Mouse (Mus musculus) midbrain, embryonic 14.5 days (tissue): ENCODE measurements at regions not wholly inside any gene's neighbourhood (a gene's known extent, or its start where the extent isn't known, plus 50 kb on each side); places are given as distances from the start of the nearest gene placed in this dataset.
A peak's percentile ranks its signal among the peaks of the same experiment; 100 is the strongest.

Source experiments
- ATAC-seq: fragments of 200-750 bp; cut with Nextera tagmentation; 2 replicates; pipeline ENCODE4 v1.8.0; 2017; ENCODE audit warnings: moderate number of reproducible peaks, moderate library complexity; ENCODE audit not compliant: low FRiP score, low TSS enrichment
- DNase-seq: peaks from one replicate; pipeline ENCODE4 v3.0.0-alpha.2; 2015
- H3K27ac ChIP-seq: fragments of 300-500 bp; sonication (generic); replicated peaks from 2 replicates; pipeline ENCODE4 v1.5.1; 2014; ENCODE audit warnings: mild to moderate bottlenecking, low read depth, low read length, moderate library complexity
- H3K27me3 ChIP-seq: fragments of 300-500 bp; sonication (generic); 2 replicates; pipeline ENCODE4 v1.6.1; 2014; ENCODE audit warnings: low read length, control low read depth, mixed read lengths; ENCODE audit not compliant: control insufficient read depth, insufficient read depth
- H3K36me3 ChIP-seq: fragments of 300-500 bp; sonication (generic); 2 replicates; pipeline ENCODE4 v1.6.1; 2014; ENCODE audit warnings: low read length, control low read depth; ENCODE audit not compliant: control insufficient read depth, insufficient read depth
- H3K4me1 ChIP-seq: fragments of 300-500 bp; sonication (generic); 2 replicates; pipeline ENCODE4 v1.6.1; 2014; ENCODE audit warnings: mild to moderate bottlenecking, antibody characterized with exemption, low read length, control low read depth; ENCODE audit not compliant: control insufficient read depth, insufficient read depth
- H3K4me2 ChIP-seq: fragments of 300-500 bp; sonication (generic); 2 replicates; pipeline ENCODE4 v1.6.1; 2014; ENCODE audit warnings: mild to moderate bottlenecking, low read length, moderate library complexity
- H3K4me3 ChIP-seq: fragments of 300-500 bp; sonication (generic); replicated peaks from 2 replicates; pipeline ENCODE4 v1.5.1; 2014; ENCODE audit warnings: low read depth, low read length
- H3K9ac ChIP-seq: fragments of 300-500 bp; sonication (generic); replicated peaks from 2 replicates; pipeline ENCODE4 v1.6.1; 2014; ENCODE audit warnings: mild to moderate bottlenecking, low read length, moderate library complexity
- H3K9me3 ChIP-seq: fragments of 300-500 bp; sonication (generic); 2 replicates; pipeline ENCODE4 v1.6.1; 2016; ENCODE audit warnings: low read length, control low read depth, mixed read lengths; ENCODE audit not compliant: control insufficient read depth
- WGBS: fragments of 180-500 bp; shearing (Covaris S2); extraction: QIAGEN DNeasy Blood & Tissue Kit; methylation state at CpG from one replicate; pipeline ENCODE4 v1.1.7; 2014; 5-methylcytosine and 5-hydroxymethylcytosine counted together

GRCm38 (mm10) chr15:61416841-61417240 is 494.0 kb upstream of the A1bg start:
- H3K27ac ChIP-seq = no peak overlapping the region
- no peak overlapping the region for H3K4me3 ChIP-seq
- ATAC-seq = no peak
- no peaks in the 10 kb centered on the region for H3K4me1 ChIP-seq
- 85% methylated on average over 3 of the region's 3 CpGs for WGBS
- no peak overlapping the region for H3K9ac ChIP-seq
- no peaks in the 10 kb centered on the region for H3K9me3 ChIP-seq
- H3K36me3 ChIP-seq = no peaks in the 10 kb centered on the region
- no peaks in the 10 kb centered on the region for H3K27me3 ChIP-seq
- no peak overlapping the region for H3K4me2 ChIP-seq
- no peak for DNase-seq

GRCm38 (mm10) chr15:61415626-61416025 is 492.8 kb upstream of the A1bg start:
- Histone ChIP-seq H3K4me1 (no peaks in the 10 kb centered on the region), H3K9ac (no peak overlapping the region), H3K36me3 (no peaks in the 10 kb centered on the region), H3K27me3 (no peaks in the 10 kb centered on the region), H3K4me2 (no peak overlapping the region), H3K4me3 (no peak overlapping the region), H3K9me3 (no peaks in the 10 kb centered on the region), H3K27ac (no peak overlapping the region)
- DNase-seq (no peak), ATAC-seq (no peak)
- WGBS = 60% methylated on average over 1 of the region's 1 CpGs

GRCm38 (mm10) chr15:61411821-61412220 is 489.0 kb upstream of the A1bg start:
- DNase-seq (no peak), ATAC-seq (no peak)
- no peaks in the 10 kb centered on the region for H3K4me1 ChIP-seq
- no peak overlapping the region for H3K27ac ChIP-seq
- 83% methylated on average over 2 of the region's 2 CpGs for WGBS
- no peak overlapping the region for H3K9ac ChIP-seq
- no peaks in the 10 kb centered on the region for H3K9me3 ChIP-seq
- H3K36me3 ChIP-seq = no peaks in the 10 kb centered on the region
- no peak overlapping the region for H3K4me2 ChIP-seq
- H3K27me3 ChIP-seq = no peaks in the 10 kb centered on the region
- no peak overlapping the region for H3K4me3 ChIP-seq

- 97% methylated on average over 2 of the region's 2 CpGs for WGBS
- Histone ChIP-seq H3K36me3 (no peaks in the 10 kb centered on the region), H3K4me3 (no peak overlapping the region), H3K9ac (no peak overlapping the region), H3K27me3 (no peaks in the 10 kb centered on the region), H3K4me1 (no peaks in the 10 kb centered on the region), H3K9me3 (no peaks in the 10 kb centered on the region), H3K4me2 (no peak overlapping the region), H3K27ac (no peak overlapping the region)
- DNase-seq (no peak), ATAC-seq (no peak)
Observed at GRCm38 (mm10) chr15:61410789-61411188, 488.0 kb upstream of the A1bg start.

GRCm38 (mm10) chr15:61408621-61409020 is 485.8 kb upstream of the A1bg start:
- no peak overlapping the region for H3K4me2 ChIP-seq
- H3K4me1 ChIP-seq = no peaks in the 10 kb centered on the region
- ATAC-seq (no peak), DNase-seq (no peak)
- no peak overlapping the region for H3K9ac ChIP-seq
- no peaks in the 10 kb centered on the region for H3K27me3 ChIP-seq
- H3K9me3 ChIP-seq = no peaks in the 10 kb centered on the region
- no peak overlapping the region for H3K27ac ChIP-seq
- no peak overlapping the region for H3K4me3 ChIP-seq
- no peaks in the 10 kb centered on the region for H3K36me3 ChIP-seq
- 93% methylated on average over 1 of the region's 1 CpGs for WGBS

- ATAC-seq (no peak), DNase-seq (peak; percentile 47)
- no peaks in the 10 kb centered on the region for H3K4me1 ChIP-seq
- no peak overlapping the region for H3K4me2 ChIP-seq
- H3K36me3 ChIP-seq = no peaks in the 10 kb centered on the region
- H3K27ac ChIP-seq = no peak overlapping the region
- no peaks in the 10 kb centered on the region for H3K27me3 ChIP-seq
- H3K9me3 ChIP-seq = no peaks in the 10 kb centered on the region
- no peak overlapping the region for H3K4me3 ChIP-seq
- H3K9ac ChIP-seq = no peak overlapping the region
Observed at GRCm38 (mm10) chr15:61400720-61401119, 477.9 kb upstream of the A1bg start.

- DNase-seq (no peak), ATAC-seq (no peak)
- no peaks in the 10 kb centered on the region for H3K27me3 ChIP-seq
- H3K4me3 ChIP-seq = no peak overlapping the region
- H3K4me2 ChIP-seq = no peak overlapping the region
- H3K4me1 ChIP-seq = no peaks in the 10 kb centered on the region
- H3K36me3 ChIP-seq = no peaks in the 10 kb centered on the region
- H3K9me3 ChIP-seq = no peaks in the 10 kb centered on the region
- H3K9ac ChIP-seq = no peak overlapping the region
- no peak overlapping the region for H3K27ac ChIP-seq
- 88% methylated on average over 2 of the region's 2 CpGs for WGBS
Observed at GRCm38 (mm10) chr15:61399971-61400370, 477.2 kb upstream of the A1bg start.

GRCm38 (mm10) chr15:61398829-61399228 is 476.0 kb upstream of the A1bg start:
- H3K9ac ChIP-seq = no peak overlapping the region
- no peak overlapping the region for H3K4me3 ChIP-seq
- H3K27me3 ChIP-seq = no peaks in the 10 kb centered on the region
- no peak overlapping the region for H3K4me2 ChIP-seq
- no peak overlapping the region for H3K27ac ChIP-seq
- no peaks in the 10 kb centered on the region for H3K36me3 ChIP-seq
- H3K4me1 ChIP-seq = no peaks in the 10 kb centered on the region
- DNase-seq (no peak), ATAC-seq (no peak)
- WGBS = 85% methylated on average over 3 of the region's 3 CpGs
- H3K9me3 ChIP-seq = no peaks in the 10 kb centered on the region

- Histone ChIP-seq H3K4me3 (no peak overlapping the region), H3K27ac (no peak overlapping the region), H3K27me3 (no peaks in the 10 kb centered on the region), H3K4me2 (no peak overlapping the region), H3K9ac (no peak overlapping the region), H3K9me3 (no peaks in the 10 kb centered on the region), H3K4me1 (no peaks in the 10 kb centered on the region), H3K36me3 (no peaks in the 10 kb centered on the region)
- ATAC-seq = no peak
- WGBS = 91% methylated on average over 3 of the region's 3 CpGs
- DNase-seq = no peak
Observed at GRCm38 (mm10) chr15:61397061-61397460, 474.2 kb upstream of the A1bg start.
